Mouse (Mus musculus) frontal cortex, postnatal 14 days (tissue): ENCODE measurements around the gene Fkbpl.

Experiments
- DNase-seq, 2 experiments: peaks; one replicate each; pipeline ENCODE4 v3.0.0; 2022; ENCODE audit warnings: low spot score in 2 of 2

Gene Fkbpl

GRCm38 (mm10) chr17:34692906-34693305 is 48.3 kb downstream of the Fkbpl start:
- DNase-seq: no peak
